Mouse (Mus musculus) heart, embryonic 12.5 days (tissue): ENCODE results near the gene Arhgap17. TPM values are rescaled to one million over a fixed set of nuclear protein-coding genes. Genes with fewer than 3 reads are reported as not detected.

ENCODE experiments used
- ATAC-seq: fragments of 200-750 bp; cut with Nextera tagmentation; 2 replicates; pipeline ENCODE4 v1.8.0; 2017; ENCODE audit warnings: moderate TSS enrichment, moderate library complexity; ENCODE audit not compliant: insufficient number of reproducible peaks, low FRiP score
- H3K27ac ChIP-seq: fragments of 300-500 bp; sonication (generic); 2 replicates; pipeline ENCODE4 v1.5.1; 2016; ENCODE audit warnings: mild to moderate bottlenecking, moderate library complexity; ENCODE audit not compliant: poor library complexity, severe bottlenecking
- H3K27me3 ChIP-seq: fragments of 300-500 bp; sonication (generic); replicated peaks from 2 replicates; pipeline ENCODE4 v1.6.1; 2016; ENCODE audit warnings: mild to moderate bottlenecking, moderate library complexity
- H3K36me3 ChIP-seq: fragments of 300-500 bp; sonication (generic); 2 replicates; pipeline ENCODE4 v1.6.1; 2016; ENCODE audit warnings: mild to moderate bottlenecking, moderate library complexity
- H3K4me1 ChIP-seq: fragments of 300-500 bp; sonication (generic); replicated peaks from 2 replicates; pipeline ENCODE4 v1.6.1; 2016; ENCODE audit warnings: mild to moderate bottlenecking
- H3K4me2 ChIP-seq: fragments of 300-500 bp; sonication (generic); 2 replicates; pipeline ENCODE4 v1.6.1; 2016; ENCODE audit warnings: mild to moderate bottlenecking, moderate library complexity
- H3K4me3 ChIP-seq: fragments of 300-500 bp; sonication (generic); 2 replicates; pipeline ENCODE4 v1.5.1; 2016; ENCODE audit warnings: mild to moderate bottlenecking
- H3K9ac ChIP-seq: fragments of 300-500 bp; sonication (generic); 2 replicates; pipeline ENCODE4 v1.6.1; 2016; ENCODE audit warnings: mild to moderate bottlenecking, moderate library complexity
- H3K9me3 ChIP-seq: fragments of 300-500 bp; sonication (generic); replicated peaks from 2 replicates; pipeline ENCODE4 v1.6.1; 2016; ENCODE audit warnings: mild to moderate bottlenecking, moderate library complexity
- WGBS: fragments of 180-500 bp; shearing (Covaris S2); methylation state at CpG from one replicate; pipeline ENCODE4 v1.1.7; 2016; 5-methylcytosine and 5-hydroxymethylcytosine counted together
- polyA plus RNA-seq: library from polyadenylated mRNA; unstranded; fragments of >200 nt; fragmentation: Nextera tagmentation; extraction: Ambion mirVana; gene quantifications from 2 replicates; pipeline ENCODE4 v1.2.1, GENCODE M21; 2016

Gene Arhgap17
- polyA plus RNA-seq, 1 experiment from 2014 or later, result 23.0 TPM

DNA sequence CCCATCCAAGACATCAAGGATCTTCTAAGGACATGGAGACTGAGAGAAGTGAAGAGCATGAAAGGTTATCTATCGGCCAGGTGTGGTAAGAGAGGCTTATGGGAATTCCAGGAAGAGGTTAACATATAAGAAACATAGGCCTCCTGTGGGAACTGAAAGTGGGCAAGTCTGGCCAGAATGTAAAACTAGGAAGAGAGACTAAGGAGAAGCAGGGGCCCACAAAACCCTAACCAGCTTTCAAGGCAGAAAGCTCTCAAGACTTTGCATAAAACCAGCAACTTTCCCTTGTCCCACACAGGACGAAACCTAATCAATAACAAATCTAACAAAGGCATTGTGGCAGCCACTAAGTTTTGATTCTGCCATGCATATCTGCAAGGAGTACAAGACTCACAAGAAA lies 1.5 kb downstream of the Arhgap17 start:
- Histone ChIP-seq H3K4me2 (peak overlapping the region; percentile 83), H3K27ac (no peak overlapping the region), H3K4me1 (peaks cover 40% of the 10 kb centered on the region), H3K9ac (peak overlapping the region; percentile 26; the same call in 1 of the 2 replicates), H3K27me3 (no peaks in the 10 kb centered on the region), H3K4me3 (no peak overlapping the region), H3K36me3 (no peaks in the 10 kb centered on the region), H3K9me3 (no peaks in the 10 kb centered on the region)
- WGBS, result 71% methylated on average over 2 of the region's 2 CpGs
- no peak for ATAC-seq

DNA sequence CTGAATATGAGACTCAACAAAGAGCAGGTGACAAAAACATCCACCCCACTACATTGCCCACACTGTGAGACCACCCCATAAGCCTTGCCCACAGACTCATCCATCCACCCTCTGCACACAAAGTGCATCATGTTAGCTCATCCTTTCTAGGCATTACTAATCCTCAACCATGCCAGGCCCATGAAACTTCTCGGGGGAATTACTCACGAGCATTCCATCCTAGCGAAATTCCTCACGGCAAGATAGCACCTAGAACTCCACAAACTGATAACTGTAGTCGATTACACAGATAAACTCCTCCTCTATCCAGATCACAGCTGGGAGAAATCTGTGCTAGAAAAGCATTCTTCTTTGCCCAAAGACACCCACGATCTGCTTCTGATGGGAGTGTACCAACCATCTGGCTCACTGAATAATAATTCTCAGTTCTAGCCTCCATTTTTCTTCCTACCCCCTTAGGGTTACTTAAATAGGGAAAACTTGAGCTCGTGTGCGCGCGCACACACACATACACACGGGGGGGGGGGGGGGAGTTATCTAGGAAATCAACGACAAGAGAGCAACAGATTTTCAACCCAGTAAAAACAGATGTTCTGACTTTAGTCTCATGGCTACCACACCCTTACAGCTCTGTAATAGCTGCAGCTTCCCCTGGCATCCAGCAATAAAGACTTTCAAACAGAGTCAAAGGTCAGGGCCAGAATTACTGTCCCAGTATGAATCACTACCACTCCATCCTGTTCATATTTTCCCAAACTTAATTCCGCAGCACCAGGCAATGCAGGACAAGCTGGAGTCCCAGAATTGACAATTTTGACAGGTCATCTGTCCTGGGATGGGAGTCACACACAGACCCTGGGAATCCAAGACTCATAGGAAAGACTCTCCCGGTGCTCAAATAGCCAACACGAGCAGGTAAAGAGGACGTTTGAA lies 2.2 kb downstream of the Arhgap17 start:
- H3K27ac ChIP-seq, result no peak overlapping the region
- 68% methylated on average over 16 of the region's 16 CpGs for WGBS
- no peaks in the 10 kb centered on the region for H3K9me3 ChIP-seq
- H3K9ac ChIP-seq, result no peak overlapping the region
- no peak for ATAC-seq
- H3K4me1 ChIP-seq, result peaks cover 40% of the 10 kb centered on the region
- H3K4me2 ChIP-seq, result peak overlapping the region; percentile 83
- H3K27me3 ChIP-seq, result no peaks in the 10 kb centered on the region
- H3K36me3 ChIP-seq, result no peaks in the 10 kb centered on the region
- no peak overlapping the region for H3K4me3 ChIP-seq

DNA sequence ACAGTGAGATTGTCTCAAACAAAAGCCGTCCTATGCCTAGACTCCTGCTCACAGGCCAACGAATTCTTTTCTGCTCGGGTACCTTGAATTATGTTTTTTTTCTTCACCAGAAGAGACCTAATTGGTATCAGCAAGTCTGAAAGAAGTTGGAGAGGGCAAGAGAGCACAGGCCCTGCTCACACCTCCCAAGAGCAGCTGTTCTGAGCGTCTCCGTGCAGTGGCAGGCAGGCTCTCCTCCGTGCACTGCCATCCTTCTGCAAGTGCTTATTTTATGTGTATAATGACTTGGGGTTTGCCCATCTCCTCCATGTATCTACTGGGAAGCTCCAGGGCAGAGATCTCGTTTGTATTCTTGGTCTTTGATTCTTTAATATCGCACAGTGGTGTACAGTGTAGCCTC lies 2.9 kb downstream of the Arhgap17 start:
- no peak for ATAC-seq
- H3K27me3 ChIP-seq, result no peaks in the 10 kb centered on the region
- no peaks in the 10 kb centered on the region for H3K9me3 ChIP-seq
- WGBS, result 81% methylated on average over 8 of the region's 8 CpGs
- H3K9ac ChIP-seq, result no peak overlapping the region
- H3K27ac ChIP-seq, result no peak overlapping the region
- no peak overlapping the region for H3K4me2 ChIP-seq
- H3K4me3 ChIP-seq, result no peak overlapping the region
- no peaks in the 10 kb centered on the region for H3K36me3 ChIP-seq
- peaks cover 40% of the 10 kb centered on the region for H3K4me1 ChIP-seq

DNA sequence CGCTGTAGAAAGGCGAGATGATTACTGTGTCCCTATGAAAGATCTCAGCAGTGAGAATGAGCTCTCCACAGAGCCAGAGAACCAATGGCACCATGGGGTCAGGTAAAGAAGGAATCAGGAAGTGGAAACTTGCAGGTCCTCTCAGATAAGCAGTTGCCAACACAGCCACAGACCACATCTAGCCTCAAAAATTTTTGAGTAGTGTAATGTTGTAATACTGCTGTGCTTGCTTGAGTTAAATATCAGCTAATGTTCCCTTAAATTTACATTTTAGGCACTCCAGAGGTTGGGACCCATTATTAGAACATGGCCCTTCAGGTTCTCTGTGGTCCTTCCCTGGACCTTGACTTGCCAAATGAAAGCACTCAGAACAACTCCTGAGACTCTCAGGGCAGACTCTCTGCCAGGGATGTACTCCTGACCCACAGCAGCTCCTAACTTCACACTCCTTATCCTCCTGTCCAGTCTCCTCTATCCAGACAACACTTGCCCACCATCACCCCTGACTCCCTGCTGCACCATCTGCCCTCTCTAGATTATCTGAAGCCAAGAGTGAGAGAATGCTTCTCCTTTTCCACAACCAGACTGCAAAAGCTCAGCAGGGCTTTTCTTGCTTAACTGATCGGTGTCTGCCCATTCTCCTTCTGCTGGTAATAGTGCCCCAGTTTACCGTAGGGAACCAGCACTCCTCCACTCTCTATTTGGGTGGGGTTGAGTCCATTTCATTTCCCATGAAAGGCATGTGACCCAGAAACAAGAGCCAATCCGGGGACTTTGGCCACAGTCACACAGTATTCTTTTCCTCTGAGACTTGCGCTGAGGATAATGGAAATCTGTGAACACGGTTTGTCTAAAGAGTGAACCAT lies 3.6 kb downstream of the Arhgap17 start:
- ATAC-seq, result no peak
- H3K9ac ChIP-seq, result no peak overlapping the region
- H3K36me3 ChIP-seq, result no peaks in the 10 kb centered on the region
- H3K4me3 ChIP-seq, result no peak overlapping the region
- no peaks in the 10 kb centered on the region for H3K27me3 ChIP-seq
- H3K9me3 ChIP-seq, result no peaks in the 10 kb centered on the region
- 69% methylated on average over 7 of the region's 7 CpGs for WGBS
- no peak overlapping the region for H3K4me2 ChIP-seq
- H3K27ac ChIP-seq, result no peak overlapping the region
- H3K4me1 ChIP-seq, result peaks cover 41% of the 10 kb centered on the region

DNA sequence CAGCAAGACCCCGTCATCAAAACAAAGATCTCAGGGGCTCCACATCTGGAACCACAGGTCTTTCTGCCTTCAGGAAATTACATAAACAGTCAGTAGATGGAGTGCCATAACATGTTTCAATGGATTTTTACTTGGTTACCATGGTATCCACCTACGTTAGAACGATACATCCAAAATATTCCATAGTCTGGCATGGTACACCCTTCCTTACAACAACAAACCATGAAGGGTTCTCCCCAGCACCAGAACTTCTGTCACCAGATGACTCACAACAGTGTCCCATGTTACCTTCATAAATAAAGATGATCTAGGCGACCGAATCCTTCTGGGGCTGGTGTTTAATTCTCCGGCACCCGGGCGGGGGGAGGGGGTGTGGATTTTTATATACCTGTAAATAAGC lies 5.7 kb downstream of the Arhgap17 start:
- Histone ChIP-seq H3K9me3 (no peaks in the 10 kb centered on the region), H3K9ac (no peak overlapping the region), H3K36me3 (no peaks in the 10 kb centered on the region), H3K4me3 (no peak overlapping the region), H3K27me3 (no peaks in the 10 kb centered on the region), H3K4me2 (no peak overlapping the region), H3K4me1 (peaks cover 47% of the 10 kb centered on the region), H3K27ac (no peak overlapping the region)
- WGBS, result 88% methylated on average over 8 of the region's 8 CpGs
- no peak for ATAC-seq

DNA sequence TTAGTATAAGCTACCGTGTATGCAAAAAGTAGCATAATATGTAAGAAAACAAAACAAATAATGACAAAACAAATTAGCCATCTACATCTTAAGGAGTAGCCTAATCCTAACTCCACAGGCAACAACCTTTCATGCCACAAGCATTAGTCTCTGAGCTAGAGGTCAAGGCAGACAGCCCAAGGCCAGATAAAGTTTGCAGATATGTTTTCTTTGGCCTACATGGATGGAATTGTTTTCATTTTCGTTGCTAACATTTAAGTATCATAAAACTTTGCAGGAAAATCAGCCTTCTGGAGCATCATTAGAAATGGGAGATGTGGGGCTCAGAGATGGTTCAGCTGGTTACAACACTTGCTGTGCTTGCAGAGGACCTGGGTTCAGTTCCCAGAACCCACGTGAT lies 6.9 kb downstream of the Arhgap17 start:
- no peaks in the 10 kb centered on the region for H3K9me3 ChIP-seq
- no peak overlapping the region for H3K27ac ChIP-seq
- H3K4me1 ChIP-seq, result peaks cover 40% of the 10 kb centered on the region
- no peak overlapping the region for H3K4me2 ChIP-seq
- no peak overlapping the region for H3K9ac ChIP-seq
- H3K36me3 ChIP-seq, result peaks cover 2% of the 10 kb centered on the region; the same call in 1 of the 2 replicates
- 77% methylated on average over 3 of the region's 3 CpGs for WGBS
- no peaks in the 10 kb centered on the region for H3K27me3 ChIP-seq
- H3K4me3 ChIP-seq, result no peak overlapping the region
- no peak for ATAC-seq

DNA sequence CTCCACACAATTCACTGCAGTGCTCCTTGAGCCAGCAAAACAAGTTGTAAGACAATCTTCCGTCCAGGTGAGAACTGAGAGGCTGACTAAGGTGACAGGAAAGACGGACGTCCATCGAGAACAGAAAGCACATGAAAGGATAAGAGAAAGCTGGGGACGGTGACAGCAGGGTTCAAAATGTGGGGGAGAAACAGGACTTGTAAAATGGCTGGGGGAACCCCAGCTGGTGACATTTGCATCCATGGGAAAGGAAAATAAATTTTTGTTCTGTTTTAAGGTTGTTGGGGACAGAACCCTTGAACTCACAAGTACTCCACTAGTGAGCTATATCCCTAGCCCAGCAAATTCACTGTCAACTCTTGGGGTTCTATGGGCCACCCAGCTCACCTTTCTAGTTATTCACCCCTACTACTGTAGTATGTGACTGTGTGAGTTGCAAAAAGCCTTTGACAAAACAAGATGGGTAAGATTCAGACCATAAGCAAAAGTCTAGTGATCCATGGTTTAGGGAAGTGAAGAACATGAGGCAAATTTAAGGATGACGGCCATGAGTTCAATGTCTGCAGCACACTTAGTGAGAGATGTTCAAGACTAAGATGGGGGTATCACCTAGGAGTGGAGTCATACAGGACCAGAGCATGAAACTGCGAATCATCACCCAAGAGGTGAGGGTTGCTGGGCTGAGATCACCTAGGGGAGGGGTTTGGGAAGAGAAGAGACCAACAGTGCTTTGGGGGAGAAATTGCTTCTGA lies 8.3 kb downstream of the Arhgap17 start:
- 90% methylated on average over 7 of the region's 7 CpGs for WGBS
- no peak overlapping the region for H3K27ac ChIP-seq
- ATAC-seq, result no peak

DNA sequence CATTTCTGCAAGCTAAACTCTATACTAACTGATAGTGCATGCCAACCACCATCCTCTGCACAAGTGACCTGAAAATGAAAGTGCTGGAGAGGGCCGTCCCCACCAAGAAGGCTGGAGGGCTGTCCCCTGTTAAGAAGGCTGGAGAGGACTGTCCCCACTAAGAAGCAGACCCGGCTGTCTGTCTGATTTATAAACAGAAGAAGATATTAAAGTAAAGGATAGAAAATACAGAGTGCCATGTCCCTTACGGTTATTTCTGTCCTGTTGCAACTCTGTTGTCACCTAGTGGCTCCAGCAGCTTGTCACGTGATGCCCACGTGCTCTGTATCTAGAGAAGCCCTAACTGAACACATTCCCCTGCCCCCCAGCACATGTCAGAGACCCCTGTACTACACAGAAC lies 9.5 kb downstream of the Arhgap17 start:
- ATAC-seq, result no peak
- H3K9ac ChIP-seq, result no peak overlapping the region
- H3K9me3 ChIP-seq, result no peaks in the 10 kb centered on the region
- H3K4me3 ChIP-seq, result no peak overlapping the region
- no peaks in the 10 kb centered on the region for H3K27me3 ChIP-seq
- H3K4me1 ChIP-seq, result peaks cover 20% of the 10 kb centered on the region
- peaks cover 5% of the 10 kb centered on the region; the same call in 1 of the 2 replicates for H3K36me3 ChIP-seq
- WGBS, result 56% methylated on average over 5 of the region's 5 CpGs
- H3K4me2 ChIP-seq, result peak overlapping the region; percentile 31
- no peak overlapping the region for H3K27ac ChIP-seq

More for the DNA sequence above, 8.3 kb downstream of the Arhgap17 start:
- Histone ChIP-seq H3K9me3 (no peaks in the 10 kb centered on the region), H3K36me3 (peaks cover 5% of the 10 kb centered on the region; the same call in 1 of the 2 replicates), H3K4me2 (no peak overlapping the region), H3K9ac (no peak overlapping the region), H3K4me1 (peaks cover 26% of the 10 kb centered on the region), H3K4me3 (no peak overlapping the region), H3K27me3 (no peaks in the 10 kb centered on the region)

DNA sequence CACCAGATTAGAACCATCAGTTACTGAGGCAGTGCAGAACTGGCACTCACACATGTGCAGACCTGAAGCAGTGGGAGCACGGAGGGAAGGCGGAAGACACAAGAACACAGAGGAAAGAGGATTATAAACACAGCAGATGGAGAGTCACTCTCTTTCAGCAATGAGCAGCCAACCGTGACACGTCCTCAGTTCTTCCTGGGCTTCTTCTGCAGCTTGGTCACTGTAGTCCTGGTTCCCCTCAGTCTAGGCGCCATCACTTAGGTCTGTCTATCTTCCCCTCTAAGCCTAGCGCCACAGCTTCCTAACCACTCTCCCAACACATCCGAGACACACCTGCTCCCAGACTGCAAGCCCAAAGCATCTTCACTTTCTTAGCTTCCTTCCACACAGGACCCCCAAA lies 10.6 kb downstream of the Arhgap17 start:
- Histone ChIP-seq H3K36me3 (peaks cover 5% of the 10 kb centered on the region; the same call in 1 of the 2 replicates), H3K4me2 (no peak overlapping the region), H3K4me1 (peaks cover 25% of the 10 kb centered on the region), H3K9ac (no peak overlapping the region), H3K27me3 (no peaks in the 10 kb centered on the region), H3K9me3 (no peaks in the 10 kb centered on the region), H3K4me3 (no peak overlapping the region), H3K27ac (no peak overlapping the region)
- 89% methylated on average over 7 of the region's 7 CpGs for WGBS
- ATAC-seq, result no peak

DNA sequence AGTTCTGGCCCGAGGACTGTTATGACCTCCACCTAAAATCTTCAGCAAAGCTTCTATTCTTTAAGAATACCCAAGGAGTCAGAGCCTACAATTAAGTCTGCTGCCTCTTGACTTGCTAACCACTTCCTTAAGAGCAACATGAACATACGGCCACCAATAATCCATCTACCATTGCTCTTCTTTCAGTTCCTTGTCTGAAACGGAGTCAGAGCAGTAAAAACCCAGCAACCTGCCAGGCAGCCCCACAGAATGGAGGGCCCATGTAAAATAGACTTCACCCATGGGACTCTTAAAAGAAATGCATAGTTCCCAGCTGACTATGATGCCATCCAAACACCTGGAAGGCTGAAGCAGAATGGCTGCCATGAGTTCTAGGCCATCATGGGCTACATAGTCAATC lies 13.6 kb downstream of the Arhgap17 start:
- peaks cover 24% of the 10 kb centered on the region for H3K4me1 ChIP-seq
- no peaks in the 10 kb centered on the region for H3K9me3 ChIP-seq
- H3K4me3 ChIP-seq, result no peak overlapping the region
- ATAC-seq, result no peak
- H3K27ac ChIP-seq, result no peak overlapping the region
- peaks cover 5% of the 10 kb centered on the region; the same call in 1 of the 2 replicates for H3K36me3 ChIP-seq
- H3K9ac ChIP-seq, result no peak overlapping the region
- WGBS, result 91% methylated on average over 3 of the region's 3 CpGs
- no peaks in the 10 kb centered on the region for H3K27me3 ChIP-seq
- H3K4me2 ChIP-seq, result no peak overlapping the region
